Mouse (Mus musculus): ENCODE measurements around the gene Inpp5d.

The Inpp5d gene

GRCm38 (mm10) chr1:87624826-87625225, 4.7 kb downstream of the Inpp5d start:
- no peak for DNase-seq (ENCODE audit: low spot score)

- DNase-seq (ENCODE audit: low spot score), result no peak
Measured at GRCm38 (mm10) chr1:87625254-87626025, 5.3 kb downstream of the Inpp5d start.

DNA sequence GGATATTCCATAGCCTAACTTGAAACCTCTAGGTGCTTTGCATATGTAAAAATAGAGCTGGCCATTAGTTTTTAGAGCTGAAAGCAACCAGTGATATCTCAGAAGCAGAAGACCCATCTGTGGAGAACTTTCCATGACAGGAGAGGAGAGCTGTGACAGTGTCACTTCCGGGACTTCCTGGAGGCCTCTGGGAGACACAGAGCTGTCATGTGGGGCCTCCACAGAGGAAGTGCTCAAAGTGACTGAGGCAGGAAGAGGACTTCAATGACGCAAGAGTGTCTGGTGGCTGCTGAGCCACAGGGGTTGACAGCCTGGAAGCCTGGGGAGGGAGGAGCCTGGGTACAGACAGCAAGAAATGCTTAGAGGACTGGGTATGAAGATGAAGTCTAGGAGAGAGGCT, 6.2 kb downstream of the Inpp5d start:
- no peak for DNase-seq (ENCODE audit: low spot score)

- no peak for DNase-seq (ENCODE audit: low spot score)
Measured at GRCm38 (mm10) chr1:87628085-87628484, 8.0 kb downstream of the Inpp5d start.

GRCm38 (mm10) chr1:87631584-87631983, 11.5 kb downstream of the Inpp5d start:
- DNase-seq (ENCODE audit: low spot score), result no peak

DNA sequence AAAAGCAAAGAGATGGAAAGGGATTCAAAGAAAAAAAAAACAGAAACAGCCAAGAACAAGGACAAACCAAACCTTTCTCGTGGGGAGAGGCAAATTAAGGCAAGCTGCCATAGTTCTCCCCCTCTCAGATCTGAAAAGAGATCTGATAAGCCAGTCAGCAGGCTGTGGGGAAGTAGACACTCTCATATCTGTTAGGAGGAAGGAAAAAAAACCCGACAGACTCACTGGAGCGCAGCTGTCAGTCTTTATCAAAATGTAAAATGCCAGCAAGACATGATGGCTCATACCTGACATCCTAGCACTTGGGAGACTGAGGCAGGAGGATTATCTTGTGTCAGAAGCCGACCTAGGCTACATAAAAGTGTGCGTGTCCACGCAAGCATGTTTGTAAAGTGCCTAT, 12.1 kb downstream of the Inpp5d start:
- DNase-seq (ENCODE audit: low spot score), result no peak

- no peak for DNase-seq (ENCODE audit: low spot score)
Measured at GRCm38 (mm10) chr1:87636716-87637117, 16.6 kb downstream of the Inpp5d start.

- DNase-seq (ENCODE audit: low spot score), result no peak
Measured at GRCm38 (mm10) chr1:87637121-87637877, 17.2 kb downstream of the Inpp5d start.

GRCm38 (mm10) chr1:87637878-87638600, 17.9 kb downstream of the Inpp5d start:
- no peak for DNase-seq (ENCODE audit: low spot score)

GRCm38 (mm10) chr1:87639724-87640123, 19.6 kb downstream of the Inpp5d start:
- DNase-seq (ENCODE audit: low spot score), result no peak

DNA sequence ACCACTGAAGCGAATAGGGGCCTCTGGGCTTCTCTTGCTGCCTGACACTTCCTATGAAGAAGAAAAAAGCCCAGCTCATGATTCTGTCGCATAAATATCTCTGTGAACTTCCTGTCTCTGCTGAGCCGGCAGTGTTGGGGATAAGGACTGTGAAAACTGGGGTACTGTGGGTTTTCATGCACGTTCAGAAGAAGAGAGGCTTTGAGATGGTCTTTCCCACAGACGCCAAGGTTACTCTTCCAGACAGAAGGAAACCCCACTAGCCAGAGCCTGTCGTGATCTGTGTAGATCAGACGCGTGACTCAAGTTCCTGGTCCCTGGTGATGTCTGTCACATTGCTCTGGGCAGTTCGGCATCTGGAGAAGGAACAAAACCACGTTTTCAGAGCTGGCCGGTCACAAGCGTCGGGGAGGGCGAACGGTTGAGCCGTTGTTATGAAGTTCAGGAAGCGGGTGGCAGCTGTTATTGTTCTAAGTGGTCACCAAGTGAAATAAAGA, 20.1 kb downstream of the Inpp5d start:
- DNase-seq (ENCODE audit: low spot score), result no peak

DNA sequence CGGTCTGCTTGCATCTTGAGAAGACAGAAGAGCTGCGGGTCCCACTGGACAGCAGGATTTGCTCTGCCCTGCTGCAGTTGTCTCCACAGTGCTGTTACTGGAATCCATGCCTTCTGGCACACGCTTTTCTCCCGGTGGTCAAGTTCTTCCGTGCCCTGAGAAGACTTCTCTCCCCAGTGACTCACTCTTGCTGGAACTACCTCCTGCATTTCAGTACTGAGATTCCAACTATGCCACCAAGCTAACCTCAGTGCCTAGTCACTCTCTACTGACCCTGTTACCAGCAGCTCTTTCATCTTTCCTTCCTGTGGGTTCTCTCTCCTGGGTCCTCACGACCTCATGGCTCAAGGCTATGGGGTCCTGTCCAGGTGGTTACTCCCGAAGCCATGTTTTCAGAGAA, 22.9 kb downstream of the Inpp5d start:
- no peak for DNase-seq (ENCODE audit: low spot score)

DNA sequence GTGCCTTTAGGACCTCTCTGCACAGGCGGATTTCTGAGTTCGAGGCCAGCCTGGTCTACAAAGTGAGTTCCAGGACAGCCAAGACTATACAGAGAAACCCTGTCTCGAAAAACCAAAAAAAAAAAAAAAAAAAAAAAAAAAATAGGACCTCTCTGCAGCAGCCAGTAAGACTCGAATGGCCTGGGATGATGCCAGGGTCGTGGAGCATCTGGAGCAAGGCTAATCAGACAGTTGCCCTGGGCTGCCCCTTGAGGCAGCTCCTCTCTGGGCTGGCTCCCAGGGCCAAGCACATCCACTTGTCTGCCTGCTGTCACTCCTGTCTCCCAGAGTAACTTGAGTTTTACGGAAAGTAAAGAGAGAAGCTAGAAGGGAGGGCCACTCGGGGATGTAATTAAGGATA, 24.9 kb downstream of the Inpp5d start:
- peak; percentile 54 for DNase-seq (ENCODE audit: low spot score)

- DNase-seq (ENCODE audit: low spot score), result no peak
Measured at GRCm38 (mm10) chr1:87645748-87646147, 25.6 kb downstream of the Inpp5d start.

GRCm38 (mm10) chr1:87647820-87648219, 27.7 kb downstream of the Inpp5d start:
- DNase-seq (ENCODE audit: low spot score), result no peak

GRCm38 (mm10) chr1:87648657-87649056, 28.5 kb downstream of the Inpp5d start:
- DNase-seq (ENCODE audit: low spot score), result no peak

GRCm38 (mm10) chr1:87649219-87649805, 29.2 kb downstream of the Inpp5d start:
- no peak for DNase-seq (ENCODE audit: low spot score)

- no peak for DNase-seq (ENCODE audit: low spot score)
Measured at GRCm38 (mm10) chr1:87649958-87650474, 29.9 kb downstream of the Inpp5d start.

DNA sequence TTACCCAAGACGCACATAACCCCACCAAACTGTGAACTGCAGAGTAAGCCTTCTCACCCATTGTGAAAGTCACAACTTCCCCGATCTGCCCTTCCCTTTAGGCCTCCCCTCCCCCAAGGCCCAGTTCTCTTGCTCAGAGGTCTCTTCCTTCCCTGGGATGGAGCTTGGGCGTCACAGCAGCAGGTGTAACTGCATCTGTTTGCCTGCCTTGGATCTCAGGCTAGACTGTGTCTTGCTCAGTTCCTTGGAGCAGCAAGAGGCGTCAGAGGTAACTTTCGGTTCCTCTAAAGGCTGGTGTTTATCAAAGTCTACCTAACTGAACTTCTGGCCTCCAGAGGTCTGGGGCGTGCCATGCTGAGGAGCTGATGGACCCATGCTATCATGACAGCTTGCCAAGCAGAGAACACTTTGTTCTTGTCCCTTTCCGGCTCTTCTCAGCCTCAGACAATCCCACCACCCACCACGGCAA, 30.5 kb downstream of the Inpp5d start:
- no peak for DNase-seq (ENCODE audit: low spot score)

DNA sequence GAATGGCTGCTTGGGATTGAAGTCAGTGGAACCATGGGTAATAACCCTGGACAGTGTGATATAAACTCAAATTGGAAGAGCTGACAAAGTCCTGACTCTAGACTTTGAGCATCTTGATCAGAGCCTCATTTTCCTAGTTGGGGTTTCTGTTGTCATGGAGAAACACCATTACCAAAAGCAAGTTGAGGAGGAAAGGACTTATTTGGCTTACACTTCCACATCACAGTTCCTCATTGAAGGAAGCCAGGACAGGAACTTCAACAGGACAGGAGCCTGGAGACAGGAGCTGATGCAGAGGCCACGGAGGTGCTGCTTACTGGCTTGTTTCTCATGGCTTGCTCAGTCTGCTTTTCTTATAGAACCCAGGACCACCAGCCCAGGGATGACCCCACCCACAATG, 31.3 kb downstream of the Inpp5d start:
- DNase-seq (ENCODE audit: low spot score), result no peak

GRCm38 (mm10) chr1:87655101-87655500, 35.0 kb downstream of the Inpp5d start:
- no peak for DNase-seq (ENCODE audit: low spot score)

DNA sequence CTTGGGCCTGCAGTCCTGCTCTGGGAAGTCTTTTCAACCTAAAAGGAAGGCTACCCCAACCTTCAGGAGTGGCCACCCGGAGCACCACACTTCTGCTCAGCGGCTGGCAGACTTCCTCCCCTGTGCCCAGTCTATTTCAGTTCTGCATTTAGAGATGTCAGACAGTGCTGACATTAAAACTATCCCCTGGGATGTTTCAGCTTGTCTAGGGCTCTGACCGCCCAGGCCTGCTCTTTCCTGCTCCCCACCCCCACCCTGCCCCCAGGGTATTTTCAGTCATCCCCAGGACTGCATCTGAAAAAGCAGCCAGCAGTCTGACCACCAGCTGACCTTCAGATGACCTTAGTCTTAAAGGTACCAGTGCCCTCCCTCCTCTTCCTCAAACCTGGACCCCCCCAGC, 38.0 kb downstream of the Inpp5d start:
- DNase-seq (ENCODE audit: low spot score), result no peak

All from testis, postnatal 10 days (tissue).